Mouse (Mus musculus): ENCODE results near the gene Trim66. TPM values are rescaled to one million over a fixed set of nuclear protein-coding genes. Genes with fewer than 3 reads are reported as not detected.

The Trim66 gene
- polyA plus RNA-seq, 1 experiment = 11.6 TPM

GRCm38 (mm10) chr7:109528356-109528755 is 20.4 kb upstream of the Trim66 start:
- peak; percentile 61; the same call in 1 of the 2 replicates for TF ChIP-seq CTCF (IDR thresholded peaks at IDR 0.05; ENCODE audit: borderline replicate concordance, insufficient read depth, low read depth, low read length)
- no peak for TF ChIP-seq POLR2A (IDR thresholded peaks at IDR 0.05; ENCODE audit: borderline replicate concordance, insufficient read depth, low read length)
- Histone ChIP-seq H3K27ac (ENCODE audit: insufficient read depth, low read length) (no peak overlapping the region), H3K27me3 (ENCODE audit: control insufficient read depth, insufficient read depth, low read length) (no peaks in the 10 kb centered on the region), H3K4me1 (ENCODE audit: control insufficient read depth, insufficient read depth, low read length) (peaks cover 15% of the 10 kb centered on the region), H3K4me3 (replicated peaks; ENCODE audit: insufficient read depth, low read depth, low read length) (no peak overlapping the region)
- peak; percentile 56 to 59 for DNase-seq
- 12% methylated on average over 3 of the region's 3 CpGs for WGBS

GRCm38 (mm10) chr7:109527536-109527935 is 19.6 kb upstream of the Trim66 start:
- H3K27ac ChIP-seq (ENCODE audit: insufficient read depth, low read length) = no peak overlapping the region
- no peaks in the 10 kb centered on the region for H3K27me3 ChIP-seq (ENCODE audit: control insufficient read depth, insufficient read depth, low read length)
- TF ChIP-seq POLR2A (IDR thresholded peaks at IDR 0.05; ENCODE audit: borderline replicate concordance, insufficient read depth, low read length) (no peak), CTCF (IDR thresholded peaks at IDR 0.05; ENCODE audit: borderline replicate concordance, insufficient read depth, low read depth, low read length) (no peak)
- H3K4me1 ChIP-seq (ENCODE audit: control insufficient read depth, insufficient read depth, low read length) = peaks cover 10% of the 10 kb centered on the region; the same call in 1 of the 2 replicates
- DNase-seq = no peak
- no peak overlapping the region for H3K4me3 ChIP-seq (replicated peaks; ENCODE audit: insufficient read depth, low read depth, low read length)
- 51% methylated on average over 3 of the region's 3 CpGs for WGBS

- Histone ChIP-seq H3K27me3 (ENCODE audit: control insufficient read depth, insufficient read depth, low read length) (no peaks in the 10 kb centered on the region), H3K4me1 (ENCODE audit: control insufficient read depth, insufficient read depth, low read length) (peaks cover 10% of the 10 kb centered on the region; the same call in 1 of the 2 replicates), H3K27ac (ENCODE audit: insufficient read depth, low read length) (peak overlapping the region; percentile 15), H3K4me3 (replicated peaks; ENCODE audit: insufficient read depth, low read depth, low read length) (no peak overlapping the region)
- TF ChIP-seq CTCF (IDR thresholded peaks at IDR 0.05; ENCODE audit: borderline replicate concordance, insufficient read depth, low read depth, low read length) (no peak), POLR2A (IDR thresholded peaks at IDR 0.05; ENCODE audit: borderline replicate concordance, insufficient read depth, low read length) (no peak)
- no peak for DNase-seq
- WGBS = 44% methylated on average over 16 of the region's 16 CpGs
Observed at GRCm38 (mm10) chr7:109525740-109526663, 18.1 kb upstream of the Trim66 start.

GRCm38 (mm10) chr7:109524763-109525162 is 16.8 kb upstream of the Trim66 start:
- Histone ChIP-seq H3K4me3 (replicated peaks; ENCODE audit: insufficient read depth, low read depth, low read length) (no peak overlapping the region), H3K27me3 (ENCODE audit: control insufficient read depth, insufficient read depth, low read length) (no peaks in the 10 kb centered on the region), H3K4me1 (ENCODE audit: control insufficient read depth, insufficient read depth, low read length) (peaks cover 10% of the 10 kb centered on the region; the same call in 1 of the 2 replicates), H3K27ac (ENCODE audit: insufficient read depth, low read length) (no peak overlapping the region)
- 84% methylated on average over 3 of the region's 3 CpGs for WGBS
- TF ChIP-seq POLR2A (IDR thresholded peaks at IDR 0.05; ENCODE audit: borderline replicate concordance, insufficient read depth, low read length) (no peak), CTCF (IDR thresholded peaks at IDR 0.05; ENCODE audit: borderline replicate concordance, insufficient read depth, low read depth, low read length) (no peak)
- no peak for DNase-seq

GRCm38 (mm10) chr7:109524442-109524744 is 16.5 kb upstream of the Trim66 start:
- no peak for DNase-seq
- H3K27ac ChIP-seq (ENCODE audit: insufficient read depth, low read length) = no peak overlapping the region
- TF ChIP-seq CTCF (IDR thresholded peaks at IDR 0.05; ENCODE audit: borderline replicate concordance, insufficient read depth, low read depth, low read length) (no peak), POLR2A (IDR thresholded peaks at IDR 0.05; ENCODE audit: borderline replicate concordance, insufficient read depth, low read length) (no peak)
- H3K4me3 ChIP-seq (replicated peaks; ENCODE audit: insufficient read depth, low read depth, low read length) = no peak overlapping the region
- no peaks in the 10 kb centered on the region for H3K27me3 ChIP-seq (ENCODE audit: control insufficient read depth, insufficient read depth, low read length)
- peaks cover 10% of the 10 kb centered on the region; the same call in 1 of the 2 replicates for H3K4me1 ChIP-seq (ENCODE audit: control insufficient read depth, insufficient read depth, low read length)

- no peak overlapping the region for H3K27ac ChIP-seq (ENCODE audit: insufficient read depth, low read length)
- peaks cover 10% of the 10 kb centered on the region; the same call in 1 of the 2 replicates for H3K4me1 ChIP-seq (ENCODE audit: control insufficient read depth, insufficient read depth, low read length)
- no peak for TF ChIP-seq CTCF (IDR thresholded peaks at IDR 0.05; ENCODE audit: borderline replicate concordance, insufficient read depth, low read depth, low read length)
- TF ChIP-seq POLR2A (IDR thresholded peaks at IDR 0.05; ENCODE audit: borderline replicate concordance, insufficient read depth, low read length) = no peak
- WGBS = 57% methylated on average over 6 of the region's 6 CpGs
- DNase-seq = peak in 1 of 2 experiments; percentile 56
- no peak overlapping the region for H3K4me3 ChIP-seq (replicated peaks; ENCODE audit: insufficient read depth, low read depth, low read length)
- H3K27me3 ChIP-seq (ENCODE audit: control insufficient read depth, insufficient read depth, low read length) = no peaks in the 10 kb centered on the region
Observed at GRCm38 (mm10) chr7:109523741-109524441, 16.0 kb upstream of the Trim66 start.

- H3K4me1 ChIP-seq (ENCODE audit: control insufficient read depth, insufficient read depth, low read length) = peaks cover 10% of the 10 kb centered on the region; the same call in 1 of the 2 replicates
- no peak overlapping the region for H3K27ac ChIP-seq (ENCODE audit: insufficient read depth, low read length)
- no peak for TF ChIP-seq POLR2A (IDR thresholded peaks at IDR 0.05; ENCODE audit: borderline replicate concordance, insufficient read depth, low read length)
- no peak for TF ChIP-seq CTCF (IDR thresholded peaks at IDR 0.05; ENCODE audit: borderline replicate concordance, insufficient read depth, low read depth, low read length)
- H3K4me3 ChIP-seq (replicated peaks; ENCODE audit: insufficient read depth, low read depth, low read length) = no peak overlapping the region
- no peak for DNase-seq
- 58% methylated on average over 2 of the region's 2 CpGs for WGBS
- no peaks in the 10 kb centered on the region for H3K27me3 ChIP-seq (ENCODE audit: control insufficient read depth, insufficient read depth, low read length)
Observed at GRCm38 (mm10) chr7:109523304-109523703, 15.4 kb upstream of the Trim66 start.
